Mouse (Mus musculus): ENCODE results near the gene Gm20388.

GRCm38 (mm10) chr8:121418081-121418480 lies 1507.4 kb downstream of the Gm20388 start:
- TF ChIP-seq TAL1 (IDR thresholded peaks at IDR 0.05; ENCODE audit: low read length) (no peak), GATA1 (IDR thresholded peaks at IDR 0.05; ENCODE audit: low read length) (no peak)

Measured in erythroblast, embryonic 14.5 days (primary cell).